Mouse (Mus musculus) layer of hippocampus, adult 2 months (tissue): ENCODE data around the gene Selenof. TPM values are rescaled to one million over a fixed set of nuclear protein-coding genes. Genes with fewer than 3 reads are reported as not detected.
A peak's percentile ranks its signal among the peaks of the same experiment; 100 is the strongest.

Experiments
- DNase-seq, 2 experiments: peaks; one replicate each; pipeline ENCODE4 v3.0.0; 2022; ENCODE audit warnings: low spot score in 2 of 2
- H3K27ac ChIP-seq: fragments of 200-600 bp; 2 replicates; pipeline ENCODE4 v1.8.1; 2022
- H3K4me3 ChIP-seq: fragments of 200-600 bp; 2 replicates; pipeline ENCODE4 v1.8.1; 2022; ENCODE audit warnings: mild to moderate bottlenecking
- CTCF ChIP-seq: fragments of 200-600 bp; conservative IDR thresholded peaks from 2 replicates; pipeline ENCODE4 v1.8.1; 2022; ENCODE audit warnings: antibody characterized with exemption, mild to moderate bottlenecking, moderate library complexity
- total RNA-seq, 2 experiments: library from RNA; stranded (reverse); gene quantifications; 2 replicates each; pipeline ENCODE4 v1.2.3; 2021

Selenof gene
- total RNA-seq, 2 experiments from 2014 or later = 228 to 231 TPM

GRCm38 (mm10) chr3:144614698-144615097, 44.6 kb downstream of the Selenof start:
- no peak for DNase-seq
- TF ChIP-seq CTCF = no peak
- Histone ChIP-seq H3K27ac (no peak overlapping the region), H3K4me3 (no peak overlapping the region)

- no peak for TF ChIP-seq CTCF
Measured at GRCm38 (mm10) chr3:144615459-144615858, 45.4 kb downstream of the Selenof start.

DNA sequence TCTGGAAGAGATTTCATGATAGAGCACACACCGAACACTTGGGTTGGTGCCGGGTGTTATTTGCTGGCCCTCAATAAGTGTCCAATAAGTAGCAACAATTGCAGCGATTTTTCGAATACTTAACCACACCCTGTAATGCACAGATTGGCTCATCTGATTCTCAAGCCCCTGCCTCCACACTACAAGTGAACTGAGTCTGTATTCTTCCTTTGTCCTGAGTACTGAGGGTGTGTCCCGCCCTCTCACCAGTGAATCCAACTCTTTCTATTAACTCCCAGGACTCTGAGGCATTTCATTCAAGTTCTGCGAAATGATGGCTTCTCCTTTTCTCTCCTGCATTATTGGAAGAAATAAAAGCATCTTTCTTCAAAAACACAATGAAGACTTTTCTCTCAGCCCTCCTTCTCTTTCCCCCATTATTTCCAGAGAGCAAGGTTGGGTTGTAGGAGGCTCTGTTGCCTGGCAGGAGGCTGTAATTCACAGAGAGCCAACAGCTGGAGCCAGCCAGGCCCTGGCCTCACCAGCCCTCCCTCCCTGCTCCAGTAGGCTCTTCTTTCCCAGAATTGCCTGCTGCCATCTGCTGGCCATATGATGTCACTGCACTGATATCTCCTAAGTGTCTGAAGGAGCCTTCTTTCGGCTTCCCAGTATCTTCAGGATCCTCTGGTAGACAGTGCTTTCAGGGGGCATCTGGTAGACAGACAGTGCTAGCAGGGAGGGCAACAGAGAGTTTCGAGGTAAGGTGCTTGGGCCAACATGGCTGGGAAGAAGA, 46.7 kb downstream of the Selenof start:
- peak overlapping the region; percentile 39; the same call in 1 of the 2 replicates for H3K27ac ChIP-seq
- DNase-seq = peak; percentile 83 to 84
- H3K4me3 ChIP-seq = no peak overlapping the region
- TF ChIP-seq CTCF = peak; percentile 97

More at GRCm38 (mm10) chr3:144615459-144615858, 45.4 kb downstream of the Selenof start:
- Histone ChIP-seq H3K4me3 (no peak overlapping the region), H3K27ac (no peak overlapping the region)
- no peak for DNase-seq

- Histone ChIP-seq H3K27ac (peak overlapping the region; percentile 15; the same call in 1 of the 2 replicates), H3K4me3 (no peak overlapping the region)
- no peak for DNase-seq
- no peak for TF ChIP-seq CTCF
Measured at GRCm38 (mm10) chr3:144617633-144618180, 47.6 kb downstream of the Selenof start.

DNA sequence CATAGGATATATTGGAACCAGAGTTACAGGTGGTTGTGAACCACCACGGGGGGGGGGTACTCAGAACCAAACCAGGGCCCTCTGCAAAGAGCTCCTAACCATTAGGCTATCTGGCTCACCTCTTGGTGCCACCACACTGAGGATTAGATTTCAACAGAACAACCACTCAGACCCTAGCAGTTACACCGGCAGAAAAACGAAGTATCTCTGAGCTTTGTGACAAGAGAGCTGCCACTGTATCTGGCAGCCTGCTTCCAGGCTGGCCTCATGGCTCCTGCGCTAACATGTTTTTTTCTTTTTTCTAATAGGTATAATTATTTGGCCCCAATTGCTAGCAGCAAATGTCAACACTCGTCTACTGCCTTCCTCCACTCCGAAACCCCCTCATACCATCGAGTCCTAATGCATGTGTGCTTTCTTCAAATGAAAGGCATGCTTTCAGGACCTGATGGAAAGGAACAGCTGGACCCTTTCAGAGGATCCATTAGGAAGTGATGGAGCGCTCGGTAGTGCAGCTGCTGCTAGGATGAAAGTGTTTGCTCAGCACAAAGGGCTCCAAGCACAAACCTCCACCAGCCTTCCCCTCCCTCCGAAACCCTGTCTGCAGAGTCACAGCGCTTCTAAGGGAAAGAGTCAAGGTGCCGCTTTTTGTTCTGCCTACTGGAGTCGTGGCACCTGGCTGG, 53.0 kb downstream of the Selenof start:
- TF ChIP-seq CTCF = no peak
- H3K4me3 ChIP-seq = no peak overlapping the region
- DNase-seq = no peak
- no peak overlapping the region for H3K27ac ChIP-seq

DNA sequence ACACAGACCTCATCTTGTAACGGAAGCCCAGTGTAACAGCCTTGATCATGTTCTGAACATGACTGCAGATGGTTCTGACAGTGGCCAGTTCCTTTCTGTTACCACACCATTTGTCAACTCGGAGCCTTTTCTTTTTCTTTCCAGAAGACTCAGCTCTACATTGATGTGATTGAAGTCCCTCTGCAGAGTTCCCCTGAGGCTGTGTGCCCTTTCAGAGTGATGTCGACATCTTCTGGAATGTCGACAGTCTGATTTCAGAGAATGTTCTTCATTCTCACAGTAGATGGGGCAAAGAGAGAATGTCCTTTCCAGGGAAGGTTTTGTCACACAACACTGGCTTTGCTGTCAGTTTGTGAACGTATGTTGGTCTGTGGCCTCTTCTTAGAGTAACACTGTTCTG, 55.6 kb downstream of the Selenof start:
- TF ChIP-seq CTCF = no peak
- Histone ChIP-seq H3K4me3 (no peak overlapping the region), H3K27ac (no peak overlapping the region)
- no peak for DNase-seq

GRCm38 (mm10) chr3:144628005-144628914, 58.2 kb downstream of the Selenof start:
- TF ChIP-seq CTCF = no peak
- Histone ChIP-seq H3K27ac (no peak overlapping the region), H3K4me3 (no peak overlapping the region)
- no peak for DNase-seq

GRCm38 (mm10) chr3:144628915-144629230, 58.8 kb downstream of the Selenof start:
- no peak for DNase-seq
- TF ChIP-seq CTCF = no peak
- Histone ChIP-seq H3K27ac (no peak overlapping the region), H3K4me3 (no peak overlapping the region)

GRCm38 (mm10) chr3:144635236-144635635, 65.1 kb downstream of the Selenof start:
- no peak for TF ChIP-seq CTCF
- no peak overlapping the region for H3K27ac ChIP-seq
- H3K4me3 ChIP-seq = no peak overlapping the region
- no peak for DNase-seq

- Histone ChIP-seq H3K4me3 (no peak overlapping the region), H3K27ac (no peak overlapping the region)
- no peak for DNase-seq
- TF ChIP-seq CTCF = no peak
Measured at GRCm38 (mm10) chr3:144638110-144638509, 68.0 kb downstream of the Selenof start.

GRCm38 (mm10) chr3:144639387-144639786, 69.3 kb downstream of the Selenof start:
- DNase-seq = no peak
- Histone ChIP-seq H3K4me3 (no peak overlapping the region), H3K27ac (no peak overlapping the region)
- no peak for TF ChIP-seq CTCF

GRCm38 (mm10) chr3:144640033-144640432, 69.9 kb downstream of the Selenof start:
- peak; percentile 32; the same call in 1 of the 2 replicates for TF ChIP-seq CTCF
- Histone ChIP-seq H3K4me3 (no peak overlapping the region), H3K27ac (no peak overlapping the region)
- no peak for DNase-seq
